Mouse (Mus musculus): ENCODE measurements around the gene Fuk.

DNA sequence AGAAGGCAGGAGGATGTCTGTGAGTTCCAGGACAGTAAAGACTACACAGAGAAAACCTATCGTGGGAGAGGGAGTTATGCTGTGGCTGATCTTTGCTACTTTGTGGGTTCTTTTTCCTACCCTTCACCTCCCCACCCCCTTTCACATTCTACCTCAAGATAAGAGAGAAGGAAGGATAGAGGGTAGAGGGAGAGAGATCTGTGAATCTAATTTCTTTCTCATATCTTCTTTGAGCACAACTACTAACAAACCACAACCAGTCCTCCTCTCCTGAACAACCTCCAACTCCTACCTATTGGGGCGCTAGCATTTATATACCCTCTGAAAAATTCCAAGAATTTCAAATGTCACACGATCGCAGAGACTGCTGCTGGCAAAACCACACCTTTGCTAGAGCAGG is 24.4 kb downstream of the Fuk start:
- no peak for TF ChIP-seq CTCF (IDR thresholded peaks at IDR 0.05; ENCODE audit: borderline replicate concordance, control insufficient read depth, extremely low read depth, insufficient read depth, low read length, poor library complexity)
- TF ChIP-seq POLR2A (IDR thresholded peaks at IDR 0.05; ENCODE audit: control insufficient read depth, extremely low read depth, insufficient read depth, low read length, poor library complexity), result no peak

Data from thymus, adult 2 months (tissue).